Mouse (Mus musculus) midbrain, embryonic 14.5 days (tissue): ENCODE data around the gene Ipo9. TPM values are rescaled to one million over a fixed set of nuclear protein-coding genes. Genes with fewer than 3 reads are reported as not detected.

Experiments
- ATAC-seq: fragments of 200-750 bp; cut with Nextera tagmentation; 2 replicates; pipeline ENCODE4 v1.8.0; 2017; ENCODE audit warnings: moderate number of reproducible peaks, moderate library complexity; ENCODE audit not compliant: low FRiP score, low TSS enrichment
- DNase-seq: peaks from one replicate; pipeline ENCODE4 v3.0.0-alpha.2; 2015
- H3K27ac ChIP-seq: fragments of 300-500 bp; sonication (generic); replicated peaks from 2 replicates; pipeline ENCODE4 v1.5.1; 2014; ENCODE audit warnings: mild to moderate bottlenecking, low read depth, low read length, moderate library complexity
- H3K27me3 ChIP-seq: fragments of 300-500 bp; sonication (generic); 2 replicates; pipeline ENCODE4 v1.6.1; 2014; ENCODE audit warnings: low read length, control low read depth, mixed read lengths; ENCODE audit not compliant: control insufficient read depth, insufficient read depth
- H3K36me3 ChIP-seq: fragments of 300-500 bp; sonication (generic); 2 replicates; pipeline ENCODE4 v1.6.1; 2014; ENCODE audit warnings: low read length, control low read depth; ENCODE audit not compliant: control insufficient read depth, insufficient read depth
- H3K4me1 ChIP-seq: fragments of 300-500 bp; sonication (generic); 2 replicates; pipeline ENCODE4 v1.6.1; 2014; ENCODE audit warnings: mild to moderate bottlenecking, antibody characterized with exemption, low read length, control low read depth; ENCODE audit not compliant: control insufficient read depth, insufficient read depth
- H3K4me2 ChIP-seq: fragments of 300-500 bp; sonication (generic); 2 replicates; pipeline ENCODE4 v1.6.1; 2014; ENCODE audit warnings: mild to moderate bottlenecking, low read length, moderate library complexity
- H3K4me3 ChIP-seq: fragments of 300-500 bp; sonication (generic); replicated peaks from 2 replicates; pipeline ENCODE4 v1.5.1; 2014; ENCODE audit warnings: low read depth, low read length
- H3K9ac ChIP-seq: fragments of 300-500 bp; sonication (generic); replicated peaks from 2 replicates; pipeline ENCODE4 v1.6.1; 2014; ENCODE audit warnings: mild to moderate bottlenecking, low read length, moderate library complexity
- H3K9me3 ChIP-seq: fragments of 300-500 bp; sonication (generic); 2 replicates; pipeline ENCODE4 v1.6.1; 2016; ENCODE audit warnings: low read length, control low read depth, mixed read lengths; ENCODE audit not compliant: control insufficient read depth
- WGBS: fragments of 180-500 bp; shearing (Covaris S2); extraction: QIAGEN DNeasy Blood & Tissue Kit; methylation state at CpG from one replicate; pipeline ENCODE4 v1.1.7; 2014; 5-methylcytosine and 5-hydroxymethylcytosine counted together
- microRNA-seq: library from miRNA; unstranded; fragments of <30 nt; microRNA quantifications from one replicate; pipeline ENCODE4, GENCODE M21; 2016
- polyA plus RNA-seq: library from polyadenylated mRNA; unstranded; fragments of >200 nt; fragmentation: Nextera tagmentation; extraction: Ambion mirVana; gene quantifications from 2 replicates; pipeline ENCODE4 v1.2.1, GENCODE M21; 2014

The Ipo9 gene
- polyA plus RNA-seq, 1 experiment from 2014 or later, result 127 TPM

GRCm38 (mm10) chr1:135351953-135352352, 78.3 kb downstream of the Ipo9 start:
- no peak for DNase-seq
- H3K4me1 ChIP-seq, result no peaks in the 10 kb centered on the region
- no peak overlapping the region for H3K9ac ChIP-seq
- no peaks in the 10 kb centered on the region for H3K36me3 ChIP-seq
- no peaks in the 10 kb centered on the region for H3K9me3 ChIP-seq
- no peak overlapping the region for H3K4me3 ChIP-seq
- no peak overlapping the region for H3K27ac ChIP-seq
- 85% methylated on average over 3 of the region's 3 CpGs for WGBS
- no peak for ATAC-seq
- H3K27me3 ChIP-seq, result no peaks in the 10 kb centered on the region
- no peak overlapping the region for H3K4me2 ChIP-seq

GRCm38 (mm10) chr1:135347498-135348169, 82.7 kb downstream of the Ipo9 start:
- no peaks in the 10 kb centered on the region for H3K9me3 ChIP-seq
- no peak overlapping the region for H3K27ac ChIP-seq
- 60% methylated on average over 4 of the region's 4 CpGs for WGBS
- ATAC-seq, result no peak
- H3K4me3 ChIP-seq, result no peak overlapping the region
- H3K4me2 ChIP-seq, result no peak overlapping the region
- no peaks in the 10 kb centered on the region for H3K36me3 ChIP-seq
- H3K4me1 ChIP-seq, result no peaks in the 10 kb centered on the region
- no peaks in the 10 kb centered on the region for H3K27me3 ChIP-seq
- no peak for DNase-seq
- H3K9ac ChIP-seq, result no peak overlapping the region

- no peaks in the 10 kb centered on the region for H3K4me1 ChIP-seq
- H3K27me3 ChIP-seq, result no peaks in the 10 kb centered on the region
- no peaks in the 10 kb centered on the region for H3K9me3 ChIP-seq
- no peak overlapping the region for H3K4me3 ChIP-seq
- DNase-seq (no peak), ATAC-seq (no peak)
- WGBS, result 68% methylated on average over 3 of the region's 3 CpGs
- H3K9ac ChIP-seq, result no peak overlapping the region
- H3K4me2 ChIP-seq, result no peak overlapping the region
- no peak overlapping the region for H3K27ac ChIP-seq
- H3K36me3 ChIP-seq, result no peaks in the 10 kb centered on the region
These were observed 83.4 kb downstream of the Ipo9 start for GRCm38 (mm10) chr1:135346891-135347290.

- no peak for DNase-seq
- no peak for ATAC-seq
- 65% methylated on average over 4 of the region's 4 CpGs for WGBS
- H3K9ac ChIP-seq, result no peak overlapping the region
- no peak overlapping the region for H3K27ac ChIP-seq
- H3K27me3 ChIP-seq, result no peaks in the 10 kb centered on the region
- H3K4me1 ChIP-seq, result no peaks in the 10 kb centered on the region
- H3K36me3 ChIP-seq, result no peaks in the 10 kb centered on the region
- no peak overlapping the region for H3K4me3 ChIP-seq
- H3K4me2 ChIP-seq, result no peak overlapping the region
- no peaks in the 10 kb centered on the region for H3K9me3 ChIP-seq
These were observed 86.3 kb downstream of the Ipo9 start for GRCm38 (mm10) chr1:135344026-135344425.

- H3K9ac ChIP-seq, result no peak overlapping the region
- DNase-seq, result no peak
- no peaks in the 10 kb centered on the region for H3K27me3 ChIP-seq
- 85% methylated on average over 8 of the region's 8 CpGs for WGBS
- H3K4me1 ChIP-seq, result no peaks in the 10 kb centered on the region
- no peaks in the 10 kb centered on the region for H3K36me3 ChIP-seq
- H3K27ac ChIP-seq, result no peak overlapping the region
- no peak overlapping the region for H3K4me3 ChIP-seq
- ATAC-seq, result no peak
- no peaks in the 10 kb centered on the region for H3K9me3 ChIP-seq
- H3K4me2 ChIP-seq, result no peak overlapping the region
These were observed 88.4 kb downstream of the Ipo9 start for GRCm38 (mm10) chr1:135341947-135342346.

Small RNAs within 50 kb of the gene (microRNA-seq; reads per million reads assigned to microRNA genes)
- 1.2 reads per million for gene Mir1231

Other genes with a start within 250 kb of the Ipo9 start
- 0.15 and 0.25 TPM in 2 replicates for gene Elf3, start 171.9 kb downstream of the Ipo9 start, polyA plus RNA-seq
- gene Rnpep, start 146.4 kb downstream of the Ipo9 start, polyA plus RNA-seq, result 74.3 and 91.6 TPM in 2 replicates
- 136 and 154 TPM in 2 replicates for gene Timm17a, start 116.7 kb downstream of the Ipo9 start, polyA plus RNA-seq
- gene Lmod1, start 105.7 kb downstream of the Ipo9 start, polyA plus RNA-seq, result 0.20 and 0.34 TPM in 2 replicates
- gene Shisa4, start 55.3 kb downstream of the Ipo9 start, polyA plus RNA-seq, result 59.3 and 93.6 TPM in 2 replicates
- gene Nav1, start 176.8 kb upstream of the Ipo9 start, polyA plus RNA-seq, result 48.2 and 56.3 TPM in 2 replicates